Mouse (Mus musculus): ENCODE data around the gene Gadd45gip1.

The Gadd45gip1 gene

DNA sequence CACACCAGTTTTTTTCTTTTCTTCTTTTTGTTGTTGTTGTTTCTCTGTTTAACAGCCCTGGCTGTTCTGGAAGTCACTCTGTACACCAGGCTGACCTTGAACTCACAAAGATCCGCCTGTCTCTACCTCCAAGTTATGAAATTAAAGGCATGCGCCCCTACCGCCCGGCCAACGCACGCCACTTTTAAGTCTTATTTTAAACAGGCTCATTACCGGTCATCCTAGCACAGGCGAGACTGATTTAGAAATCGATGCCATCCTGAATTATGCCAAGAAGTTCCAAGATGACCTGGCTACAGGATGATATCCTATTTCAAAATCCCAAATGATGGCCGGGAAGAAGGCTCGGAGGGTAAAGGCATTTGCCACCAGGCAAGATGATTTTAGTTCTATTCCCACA is at the start of gene Gadd45gip1:
Gene Gadd45gip1 (plus strand): TSS at position 33 of the 400 bp plus-strand sequence.
- DNase-seq: peak; percentile 47

DNA sequence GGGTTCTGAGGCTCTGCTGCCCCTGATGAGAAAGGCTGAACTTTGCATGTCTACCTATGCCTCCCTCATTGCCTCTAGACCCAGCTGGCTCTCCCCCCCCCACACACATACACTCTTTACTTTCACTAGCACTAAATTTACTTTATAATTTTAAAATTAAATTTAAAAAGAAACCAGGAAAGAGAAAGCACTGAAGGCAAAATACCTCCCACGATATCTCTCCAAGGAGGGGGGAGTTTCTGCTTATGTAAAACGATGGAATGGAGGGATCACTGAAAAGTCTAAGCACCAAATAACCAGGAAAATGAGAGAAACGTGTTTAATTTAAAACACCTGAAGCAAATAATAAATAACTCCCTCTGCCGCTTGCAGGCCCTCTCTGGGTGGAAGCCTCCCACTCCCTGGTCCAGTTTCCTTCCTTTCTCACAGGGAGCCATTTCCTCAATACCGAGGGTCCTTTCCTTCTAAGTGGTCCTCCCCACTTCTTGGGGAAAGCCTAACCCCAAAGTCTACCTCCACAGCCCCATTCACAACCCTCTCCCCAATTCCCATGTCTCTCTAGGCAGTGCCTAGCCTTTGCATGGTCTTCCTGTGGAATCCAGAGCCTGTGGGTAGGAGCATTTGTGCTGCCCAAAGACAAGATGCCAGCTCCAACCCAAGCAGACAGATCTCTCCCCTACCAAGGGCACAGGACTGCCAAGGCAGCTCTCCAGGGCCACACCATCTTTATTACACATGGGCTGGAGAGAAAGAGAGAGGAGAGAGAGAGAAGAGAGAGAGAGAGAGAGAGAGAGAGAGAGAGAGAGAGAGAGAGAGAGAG is 49.4 kb upstream of the Gadd45gip1 start:
- DNase-seq: no peak

DNA sequence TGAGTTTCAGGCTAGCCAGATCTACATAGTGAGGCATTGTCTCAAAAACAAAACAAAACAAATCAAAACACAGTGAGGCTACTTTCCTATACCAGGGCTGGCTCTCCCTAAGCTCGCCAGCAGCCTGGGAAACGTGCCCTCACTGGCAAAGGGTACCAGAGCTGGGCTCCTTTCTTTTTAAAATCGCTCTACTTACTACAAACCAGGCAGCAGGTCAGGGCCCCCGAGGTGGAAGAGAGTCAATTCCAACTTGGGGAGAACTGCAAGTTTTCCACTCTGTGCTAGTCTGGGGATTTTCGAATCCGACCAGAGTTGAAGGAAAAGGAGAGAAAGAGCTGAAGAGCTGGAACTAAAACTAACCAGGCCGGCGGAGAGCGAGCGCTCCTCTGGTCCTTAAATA is 48.6 kb upstream of the Gadd45gip1 start:
- no peak for DNase-seq

DNA sequence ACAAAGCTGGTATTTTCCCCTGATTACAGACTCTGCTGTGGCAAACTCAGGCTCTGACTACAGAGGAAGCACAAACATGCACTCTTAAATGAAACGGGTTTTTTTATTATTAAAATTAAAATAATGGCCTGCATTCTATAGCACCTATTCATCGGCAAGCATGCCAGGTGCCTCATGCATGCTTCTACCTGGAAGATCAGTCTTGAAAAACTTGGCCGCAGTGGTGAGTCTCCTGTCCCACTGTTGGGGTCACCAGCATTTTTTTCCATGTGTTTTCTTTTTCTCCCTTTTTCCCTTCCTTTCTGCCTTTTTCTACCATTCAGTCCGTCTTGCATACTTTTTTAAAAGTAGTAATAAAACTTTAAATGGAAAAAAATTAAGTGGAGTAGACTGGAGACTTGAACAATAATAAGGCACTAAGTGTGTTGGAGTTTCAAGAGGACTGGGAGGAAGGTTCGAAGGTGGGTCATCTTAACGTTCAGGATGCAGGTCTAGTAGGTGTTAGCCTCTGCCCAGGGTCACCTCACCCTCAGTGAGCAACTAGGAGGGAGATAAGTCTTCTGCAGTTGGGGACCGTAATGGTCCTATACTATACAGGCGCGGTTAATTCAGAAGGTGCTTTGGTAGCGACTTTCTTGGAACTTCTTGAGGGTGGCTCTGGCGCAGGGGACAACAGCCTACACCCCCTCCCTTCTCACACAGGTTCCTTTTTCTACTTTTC is 48.0 kb upstream of the Gadd45gip1 start:
- DNase-seq: no peak

DNA sequence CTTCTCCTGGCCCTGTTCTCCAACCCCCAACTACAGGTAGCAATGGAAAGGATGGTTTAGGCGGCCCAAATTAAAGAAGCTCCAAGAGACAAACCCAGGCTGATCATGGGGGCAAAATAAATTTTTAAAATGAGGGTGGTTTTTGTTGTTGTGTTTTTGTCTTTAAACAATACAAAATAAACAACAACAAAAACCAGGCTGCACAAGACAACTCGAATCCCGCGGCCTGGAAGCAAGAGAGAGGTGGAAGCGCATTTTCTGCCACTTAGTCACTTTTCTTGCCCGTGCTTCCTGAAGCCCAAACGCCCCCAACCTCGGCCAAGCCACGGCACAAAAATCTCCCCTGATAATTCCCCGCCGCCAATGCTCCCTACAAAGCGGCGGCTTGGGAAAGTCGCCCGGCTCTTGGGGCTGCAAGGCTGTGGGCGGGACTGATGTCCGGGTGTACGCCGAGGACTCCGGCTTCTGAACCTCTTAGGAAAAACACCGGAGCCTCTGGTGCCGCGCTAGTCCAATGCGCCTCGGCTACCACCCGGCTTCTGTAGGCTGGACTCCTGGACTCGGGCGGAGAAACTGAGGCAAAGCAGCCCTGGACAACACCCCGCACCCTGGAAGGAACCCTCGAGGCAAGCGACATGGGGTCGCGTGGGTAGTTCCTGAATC is 47.3 kb upstream of the Gadd45gip1 start:
- peak; percentile 68 for DNase-seq

DNA sequence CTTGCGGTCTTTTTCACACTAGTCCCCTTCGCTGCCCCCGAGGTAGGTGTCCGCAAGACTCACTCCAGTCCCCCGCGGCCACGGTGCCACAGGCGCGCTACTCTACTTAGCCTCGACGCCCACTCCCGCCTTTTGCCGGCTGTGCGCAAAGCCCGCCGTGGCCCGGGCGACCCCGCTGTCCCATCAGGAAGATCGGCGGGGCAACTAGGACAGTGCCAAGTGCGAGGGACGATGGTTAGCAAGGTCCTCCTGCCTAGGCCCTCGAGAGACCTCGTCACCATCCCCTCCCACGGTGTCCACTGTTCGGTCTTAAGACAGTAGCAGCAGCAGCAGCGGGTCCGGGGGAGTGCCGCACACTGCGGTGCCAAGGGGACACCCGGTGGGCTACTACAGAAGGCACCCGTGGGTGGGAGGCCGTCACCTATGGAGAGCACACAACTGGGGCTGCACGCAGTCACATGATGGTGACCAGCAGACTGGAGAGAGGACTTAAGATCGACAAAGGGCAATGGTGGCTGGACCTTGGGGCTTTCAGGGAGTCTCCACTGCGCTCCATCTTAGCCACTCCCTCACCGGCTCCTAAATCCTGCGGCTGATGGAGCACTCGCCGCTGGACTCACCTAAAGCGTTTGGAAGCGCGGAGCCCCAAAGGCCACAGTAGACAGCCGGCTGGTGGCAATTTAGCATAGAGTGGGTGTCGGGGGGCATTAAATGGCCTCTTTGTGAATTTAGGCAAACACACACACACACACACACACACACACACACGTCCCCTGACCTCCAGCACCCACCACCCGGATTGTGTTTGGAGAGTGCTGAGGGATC is 46.4 kb upstream of the Gadd45gip1 start:
- DNase-seq: no peak

DNA sequence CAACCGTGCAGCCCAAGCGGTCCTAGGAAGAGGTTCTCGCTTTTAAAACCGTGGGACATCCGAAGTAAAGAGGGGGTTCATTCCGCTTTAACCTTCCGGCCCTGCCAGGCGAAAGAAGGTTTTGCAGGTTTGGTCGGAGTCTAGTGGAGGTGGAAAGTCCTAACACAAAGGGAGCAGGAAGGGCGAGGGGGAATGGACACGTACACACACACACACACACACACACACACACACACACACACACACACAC is 45.9 kb upstream of the Gadd45gip1 start:
- DNase-seq: no peak

DNA sequence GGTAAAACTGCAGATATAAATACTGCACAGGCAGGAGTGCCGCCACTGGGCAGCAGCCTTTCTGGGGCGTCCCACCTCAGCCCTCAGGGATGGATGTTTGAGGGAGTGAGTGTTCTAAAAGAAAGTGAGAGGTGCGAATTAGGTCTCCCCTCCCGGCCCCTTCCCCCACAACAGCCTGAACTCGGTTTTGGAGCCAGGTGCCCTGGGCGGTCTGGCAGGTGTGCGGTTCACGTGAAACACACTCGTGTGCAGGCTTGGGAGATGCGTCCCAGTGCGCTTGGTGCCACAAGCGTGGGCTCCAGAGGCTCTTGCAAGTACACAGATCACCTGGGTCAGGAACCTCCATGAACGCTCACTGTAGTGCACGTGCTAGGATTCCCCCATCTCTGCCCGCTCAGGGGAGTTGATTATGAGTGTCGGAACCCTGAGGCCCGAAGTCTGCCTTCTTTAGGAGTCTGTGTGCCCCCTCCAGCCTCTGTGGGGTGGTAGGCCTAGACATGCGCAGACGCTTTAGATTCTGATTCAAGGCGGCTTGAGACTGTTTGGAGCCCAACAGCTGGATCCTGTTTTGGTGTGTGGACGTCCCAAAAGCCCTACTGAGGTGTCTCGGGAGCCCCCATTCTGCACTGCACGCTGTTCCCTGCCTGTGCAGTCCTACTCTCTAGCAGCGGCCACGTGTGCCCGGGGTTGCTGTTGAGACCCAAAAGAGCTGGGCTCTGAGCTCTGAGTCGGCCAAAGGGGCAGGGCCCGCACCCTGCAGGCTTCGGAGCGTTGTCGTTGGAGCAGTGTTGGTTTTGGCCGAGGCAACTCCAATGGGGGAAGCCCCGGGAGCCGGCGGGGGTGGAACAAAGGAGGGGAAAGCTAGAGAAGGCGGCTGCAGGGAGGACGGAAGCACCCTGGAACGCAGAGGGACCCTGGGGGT is 45.3 kb upstream of the Gadd45gip1 start:
- peak; percentile 92 for DNase-seq

DNA sequence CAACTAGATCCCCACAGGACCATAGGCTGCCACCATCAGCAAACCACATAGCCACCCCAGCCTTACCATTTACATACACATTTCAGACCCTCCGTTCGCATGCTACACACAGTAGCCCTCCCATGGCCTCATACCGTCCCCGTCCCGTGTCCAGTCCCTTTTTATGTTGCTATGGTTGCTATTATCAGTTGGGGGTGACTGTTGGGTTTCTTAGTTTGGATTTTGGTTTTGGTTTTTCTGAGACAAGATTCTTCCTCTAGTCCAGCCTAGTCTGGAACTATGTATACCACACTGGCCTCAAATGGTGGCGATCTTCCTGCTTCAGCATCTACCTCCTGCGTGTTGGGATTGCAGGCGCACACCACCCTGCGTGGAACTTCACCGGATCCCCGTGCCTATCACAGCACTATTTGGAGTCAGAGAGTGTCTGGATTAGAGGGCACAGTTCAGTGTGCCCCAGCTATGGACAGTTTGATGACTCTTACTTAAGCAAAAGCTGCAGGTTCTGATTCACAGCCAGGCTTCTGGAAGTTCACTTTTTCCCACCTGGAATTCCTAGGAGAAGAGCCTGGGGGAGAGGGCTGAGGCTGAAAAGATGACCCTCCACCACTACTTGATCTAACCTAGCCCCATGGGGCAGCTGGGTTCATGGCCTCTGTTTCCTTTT is 44.4 kb upstream of the Gadd45gip1 start:
- no peak for DNase-seq

DNA sequence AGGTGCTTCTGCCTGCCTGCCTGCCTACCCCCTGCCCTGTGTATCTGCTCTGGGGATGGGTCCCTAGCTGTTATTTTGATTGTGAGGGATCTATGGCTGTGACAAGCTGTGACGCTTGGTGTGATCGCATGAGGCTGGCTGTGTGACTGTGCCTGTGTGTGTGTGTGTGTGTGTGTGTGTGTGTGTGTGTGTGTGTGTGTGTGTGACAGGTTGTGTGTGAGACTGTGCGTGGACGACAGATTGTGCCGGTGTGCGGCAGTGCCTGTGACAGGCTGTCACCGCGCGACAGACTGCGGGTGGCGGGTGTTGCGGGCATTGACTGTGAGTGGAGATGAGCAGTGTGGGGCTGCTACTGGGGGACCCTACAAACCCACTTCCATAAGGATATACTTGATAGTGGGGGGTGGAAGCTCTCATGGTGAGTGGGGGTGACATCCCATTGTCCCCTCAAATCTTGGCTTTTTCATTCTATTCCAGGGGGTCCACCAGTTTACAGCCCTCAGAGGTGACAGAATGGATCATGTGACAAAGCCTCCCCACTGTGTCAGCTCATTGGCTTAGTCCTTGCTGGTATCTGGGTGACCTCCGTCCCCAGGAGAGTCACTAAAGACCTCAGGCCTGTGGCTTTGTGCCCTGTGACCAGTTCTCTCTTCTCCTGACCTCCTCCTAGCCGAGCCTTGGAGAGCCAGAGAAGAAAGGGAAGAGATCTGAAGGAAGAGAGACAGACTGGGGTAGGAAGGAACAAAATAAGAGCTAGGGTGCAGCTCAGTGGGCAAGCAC is 43.6 kb upstream of the Gadd45gip1 start:
- DNase-seq: no peak

DNA sequence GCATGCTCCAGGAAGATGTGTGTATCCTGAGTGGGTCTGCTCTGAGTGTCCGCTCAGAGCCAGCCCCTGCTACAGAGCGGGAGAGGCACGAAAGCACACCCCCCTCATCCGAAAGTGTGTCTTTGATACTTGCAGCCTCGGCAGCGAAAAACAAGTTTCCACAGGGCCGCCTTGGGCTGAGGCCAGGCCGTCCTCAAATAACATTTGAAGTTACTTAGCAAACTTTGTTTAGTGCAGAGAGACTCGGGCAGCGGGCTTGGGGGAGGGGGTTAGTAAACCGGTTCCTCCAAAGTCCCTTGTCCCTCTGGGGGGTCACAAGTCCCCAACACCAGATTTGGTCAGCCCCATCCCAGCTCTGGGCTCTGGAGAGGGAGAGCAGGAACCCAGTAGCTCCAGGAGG is 42.4 kb upstream of the Gadd45gip1 start:
- DNase-seq: peak; percentile 93

DNA sequence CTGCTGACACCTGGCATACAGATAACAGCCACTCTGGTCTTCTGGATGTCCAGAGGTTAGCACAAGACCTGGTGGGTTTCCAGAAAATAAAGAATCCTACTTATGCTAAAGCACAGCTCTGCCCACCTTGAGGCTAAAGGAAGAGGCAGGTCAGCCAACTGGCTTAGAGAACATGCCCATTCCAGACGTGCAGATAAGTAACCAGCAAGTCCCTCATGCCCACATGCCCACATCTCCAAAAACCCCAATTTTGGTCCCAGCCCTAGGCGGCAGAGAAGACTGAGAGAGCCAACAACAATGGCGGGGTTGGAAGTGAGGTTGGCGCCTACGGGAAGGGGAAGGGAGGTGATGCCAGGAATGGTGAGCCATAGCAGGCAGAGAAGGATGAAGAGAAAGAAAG is 42.0 kb upstream of the Gadd45gip1 start:
- no peak for DNase-seq

DNA sequence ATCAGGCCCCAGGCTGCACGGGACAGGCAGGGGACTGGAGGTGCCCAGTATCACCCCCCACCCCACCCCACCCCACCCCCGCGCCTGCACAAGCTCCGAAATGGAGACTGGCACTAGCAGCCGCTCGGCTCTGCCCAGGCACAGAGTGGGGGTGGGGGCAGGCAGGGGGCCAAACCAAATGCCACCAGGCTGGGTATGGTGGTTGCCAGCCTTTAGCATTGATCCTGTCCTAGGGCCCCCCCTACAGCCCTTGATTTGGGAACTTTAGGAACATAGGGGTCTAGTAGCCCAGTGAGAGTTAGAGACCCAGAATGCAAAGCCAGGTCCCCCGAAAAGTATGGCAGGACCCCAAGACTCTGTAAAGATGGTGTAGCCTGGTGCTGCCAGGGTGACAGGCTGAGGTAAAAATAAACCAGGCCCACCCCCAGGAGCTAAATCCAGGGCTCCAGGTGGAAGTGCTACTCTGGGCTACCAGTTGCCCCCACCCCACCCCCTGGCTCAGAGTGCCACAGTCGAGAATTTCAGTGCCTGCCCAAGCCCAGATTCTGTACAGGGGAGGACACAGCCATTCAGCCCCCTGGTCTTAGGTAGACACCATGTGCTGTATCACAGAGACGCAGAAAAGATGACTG is 41.4 kb upstream of the Gadd45gip1 start:
- DNase-seq: no peak

DNA sequence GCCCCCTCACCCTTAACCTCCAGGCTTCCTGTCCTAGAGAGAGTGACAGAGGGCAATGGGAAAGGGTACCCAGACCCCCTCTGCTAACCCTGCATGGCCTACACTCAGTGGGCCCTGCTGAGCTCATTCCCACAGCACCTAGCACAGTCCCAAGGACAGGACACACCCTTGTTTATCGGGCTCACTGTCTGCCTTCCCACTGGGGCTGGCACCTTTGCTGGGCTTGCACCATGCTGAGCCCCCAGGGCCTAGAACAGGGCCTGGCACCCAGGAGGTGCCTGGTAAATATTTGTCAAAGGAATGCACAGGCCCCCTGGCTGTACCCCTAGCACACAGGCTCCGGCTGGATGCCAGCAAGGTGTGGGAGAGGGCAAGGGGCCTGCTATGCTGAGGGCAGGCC is 40.8 kb upstream of the Gadd45gip1 start:
- no peak for DNase-seq

DNA sequence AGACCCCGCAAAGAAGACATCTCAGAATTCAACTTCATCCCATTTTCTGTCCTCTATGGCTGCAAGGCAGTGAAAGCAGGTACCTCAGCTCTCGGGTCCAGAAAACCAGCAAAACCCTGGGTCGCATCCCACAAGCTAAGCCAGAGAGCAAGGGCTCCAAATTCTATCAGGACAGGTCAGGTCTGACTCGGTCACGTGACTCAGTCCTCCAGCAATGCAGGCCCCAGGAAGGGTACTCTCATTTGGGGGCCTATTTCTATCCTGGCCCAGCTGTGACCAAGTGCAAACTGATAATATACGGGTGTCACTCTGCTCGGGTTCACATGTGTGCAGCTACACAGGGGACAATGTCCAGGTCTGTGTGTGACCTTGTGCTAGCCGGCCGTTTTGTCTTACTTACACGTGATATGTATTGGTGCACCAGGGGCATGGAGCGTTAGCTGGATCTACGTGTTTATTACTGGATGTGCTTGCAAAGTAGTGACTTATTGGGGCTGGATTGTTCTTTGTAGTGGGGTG is 38.8 kb upstream of the Gadd45gip1 start:
- DNase-seq: no peak

DNA sequence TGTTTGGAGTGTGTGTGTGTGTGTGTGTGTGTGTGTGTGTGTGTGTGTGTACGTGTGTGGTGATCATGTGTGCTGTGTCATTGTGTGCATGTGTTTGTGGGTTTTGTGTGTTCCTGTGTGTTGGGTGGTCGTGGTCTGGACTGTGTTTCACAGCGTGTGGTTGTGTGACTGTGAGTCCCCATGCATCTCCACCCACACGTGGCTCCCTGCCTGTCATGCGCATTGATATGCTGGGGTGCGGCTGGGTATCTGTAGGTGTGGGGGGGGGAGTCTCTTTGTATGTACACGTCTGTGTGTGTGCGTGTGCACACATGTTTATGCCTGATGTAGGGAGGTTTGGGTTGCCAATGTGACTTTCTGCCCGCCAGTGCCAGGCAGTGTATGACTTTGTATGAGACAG is 38.2 kb upstream of the Gadd45gip1 start:
- no peak for DNase-seq

DNA sequence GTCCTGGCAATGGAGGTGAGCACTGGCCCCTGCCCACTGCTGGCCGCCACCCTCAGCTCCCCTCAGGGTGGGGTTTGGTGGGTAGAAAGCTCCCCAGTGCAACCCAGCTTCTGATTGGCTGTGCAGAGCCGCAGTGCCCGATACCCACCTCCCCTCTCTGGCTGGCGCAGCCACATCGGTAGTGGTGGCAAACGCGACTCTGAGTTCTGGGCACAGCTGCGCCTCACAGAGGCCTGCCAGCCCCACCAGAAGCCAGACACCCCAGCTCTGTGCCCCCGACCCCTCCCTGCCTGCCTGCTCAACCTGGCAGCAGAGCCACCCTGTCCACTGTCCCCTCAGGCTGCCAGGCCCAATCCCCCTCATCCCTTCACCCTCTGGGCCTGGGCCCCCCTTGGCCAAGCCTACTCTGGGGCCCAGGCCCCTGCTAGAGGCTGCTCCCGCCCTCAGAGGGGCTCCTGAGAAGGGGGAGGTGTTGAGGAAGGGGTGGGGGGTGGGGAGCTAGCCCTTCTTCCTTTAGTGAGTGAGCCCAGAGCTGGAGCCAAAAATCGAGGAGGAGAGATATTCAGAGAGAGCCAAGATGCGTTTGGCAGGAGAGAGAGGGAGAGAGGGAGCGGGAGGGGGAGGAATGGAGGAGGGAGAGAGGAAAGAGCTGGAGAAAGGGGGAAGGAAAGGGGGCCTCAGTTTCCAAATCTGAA is 37.4 kb upstream of the Gadd45gip1 start:
- peak; percentile 87 for DNase-seq

DNA sequence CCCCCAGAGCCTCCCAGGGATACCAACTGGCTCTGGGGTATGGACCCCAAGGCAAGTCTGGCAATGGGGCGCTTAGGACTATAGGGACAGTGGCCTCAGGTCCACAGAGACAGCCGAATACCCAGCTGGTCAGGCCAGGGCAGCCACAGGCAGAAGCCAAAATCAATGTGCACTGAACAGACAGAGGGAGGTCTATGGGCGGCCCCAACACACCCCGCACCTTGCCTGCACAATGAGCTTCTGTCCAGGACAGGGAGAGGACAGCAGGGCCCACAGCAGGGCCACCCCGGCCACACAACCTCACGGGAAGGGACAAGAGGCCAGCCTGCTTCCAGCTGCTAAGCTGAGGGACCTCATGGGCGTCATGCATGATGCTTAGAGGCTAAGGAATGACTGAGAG is 36.8 kb upstream of the Gadd45gip1 start:
- peak; percentile 43 for DNase-seq

DNA sequence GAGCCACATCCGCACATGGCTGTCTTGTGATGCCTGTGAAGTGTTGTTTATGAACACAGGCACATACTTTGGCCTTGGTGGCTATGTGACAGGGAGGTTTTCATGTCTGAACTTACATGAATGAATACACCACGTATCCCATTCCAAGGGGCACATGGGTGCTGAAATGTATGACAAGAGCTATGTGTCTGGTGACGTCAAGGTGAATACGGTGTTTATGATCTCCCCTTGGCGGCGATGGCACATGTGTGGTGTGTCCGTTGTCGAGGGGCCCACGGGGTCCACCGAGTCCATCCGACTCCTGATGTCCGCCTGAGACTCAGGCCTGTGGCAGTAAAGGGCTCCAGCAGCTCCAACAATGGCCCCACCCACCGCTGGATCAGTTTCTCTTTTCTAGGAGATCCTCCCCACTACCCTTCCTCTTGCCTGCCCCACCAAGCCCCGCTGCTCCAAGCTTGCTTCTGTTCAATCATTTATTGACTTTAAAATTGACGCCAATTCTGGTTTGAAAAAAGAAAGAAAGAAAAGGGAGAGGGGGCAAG is 34.0 kb upstream of the Gadd45gip1 start:
- DNase-seq: no peak
